Mouse (Mus musculus): ENCODE measurements at regions not wholly inside any gene's neighbourhood (a gene's known extent, or its start where the extent isn't known, plus 50 kb on each side); places are given as distances from the start of the nearest gene placed in this dataset.
A peak's percentile ranks its signal among the peaks of the same experiment; 100 is the strongest.

DNA sequence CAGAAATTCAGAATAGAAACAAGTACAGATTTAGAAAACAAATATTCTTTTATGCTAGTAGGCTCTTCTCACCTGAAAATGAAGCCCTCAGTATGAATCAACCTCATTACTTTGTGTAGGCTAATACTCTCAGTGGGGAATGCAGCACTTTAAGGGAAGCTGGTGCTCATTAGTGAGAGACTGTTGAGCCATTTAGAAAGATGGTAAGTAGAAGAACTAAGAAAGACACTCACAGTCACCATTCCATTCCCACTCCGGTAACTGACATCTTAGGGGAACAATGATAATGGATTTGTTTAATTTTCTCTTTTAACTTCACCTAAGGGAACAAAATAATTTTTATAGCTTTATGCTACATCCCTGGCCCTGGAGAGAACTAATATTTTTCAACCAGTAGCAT lies 648.0 kb upstream of the Nova1 start:
- DNase-seq = no peak

DNA sequence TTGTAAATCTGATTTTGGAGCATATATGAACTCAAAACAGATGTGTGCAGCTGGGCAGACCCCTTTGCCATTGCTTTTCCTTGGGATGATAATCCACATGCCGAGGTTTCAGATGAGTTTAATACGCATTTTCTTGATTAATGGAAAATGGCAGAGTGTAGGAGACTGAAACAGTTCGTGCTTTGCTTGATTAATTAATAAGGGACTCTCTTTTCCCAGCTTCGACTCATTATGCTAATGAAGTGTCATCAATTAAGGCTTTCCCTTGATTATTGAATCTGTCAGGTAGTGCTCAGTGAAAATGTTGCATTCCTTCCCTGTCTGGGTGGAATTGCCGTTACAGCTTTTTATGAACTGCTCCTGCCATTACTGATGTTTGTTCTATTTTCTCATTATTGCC lies 647.2 kb upstream of the Nova1 start:
- DNase-seq = no peak

DNA sequence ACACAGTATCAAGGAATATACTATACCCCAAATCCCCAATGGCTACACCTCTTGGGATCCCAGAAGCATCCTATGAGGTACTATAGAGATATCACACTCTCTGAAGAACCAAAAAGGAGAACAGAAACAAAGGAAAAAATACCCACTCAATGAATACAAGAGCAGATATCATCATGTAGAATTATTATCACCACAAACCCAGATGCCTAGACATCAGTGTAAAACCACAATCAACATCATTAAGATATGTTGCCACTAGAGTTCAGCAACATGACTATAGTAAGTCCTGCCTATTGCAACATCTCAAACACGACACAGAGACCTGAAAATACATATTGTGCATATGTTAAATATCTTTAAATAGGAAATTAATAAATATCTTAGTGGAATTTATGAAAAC lies 612.9 kb upstream of the Nova1 start:
- no peak for DNase-seq

DNA sequence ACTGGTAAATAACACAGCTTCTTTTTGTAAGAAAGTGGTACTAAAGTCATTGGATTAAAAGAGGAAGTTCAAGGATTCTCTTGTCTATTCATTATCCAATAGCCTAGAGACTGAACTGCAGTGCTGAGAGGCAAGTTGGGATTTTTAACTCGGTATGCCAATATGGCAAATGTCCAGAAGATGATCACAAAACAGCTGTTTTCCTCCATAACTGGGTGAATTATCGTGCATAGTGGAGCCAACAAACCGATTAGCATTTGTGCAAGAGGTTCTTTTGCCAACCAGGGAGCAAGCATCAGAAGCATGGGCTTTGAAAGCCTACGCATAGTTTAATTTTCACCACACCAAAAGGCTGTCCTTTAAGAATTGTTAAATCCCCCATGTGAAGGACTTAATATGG lies 593.5 kb upstream of the Nova1 start:
- no peak for DNase-seq

DNA sequence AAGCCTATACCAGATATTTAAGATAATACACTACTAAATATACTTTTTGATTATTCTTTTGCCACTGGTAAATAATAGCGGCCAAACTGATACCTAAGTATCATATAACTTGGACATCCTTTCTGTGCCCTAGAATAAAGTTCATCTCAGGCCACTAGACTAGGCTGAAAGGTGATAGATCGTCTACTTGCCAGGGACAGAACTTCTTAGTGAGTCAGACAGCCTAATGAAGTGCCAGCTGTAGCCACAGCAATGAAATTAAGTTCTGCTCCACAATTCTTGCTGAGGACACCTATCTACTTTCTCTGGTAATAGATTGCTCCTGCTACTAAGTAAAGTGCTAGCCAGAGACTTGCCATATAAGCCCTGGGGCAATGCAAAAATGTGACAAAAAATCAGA lies 587.8 kb upstream of the Nova1 start:
- no peak for DNase-seq

DNA sequence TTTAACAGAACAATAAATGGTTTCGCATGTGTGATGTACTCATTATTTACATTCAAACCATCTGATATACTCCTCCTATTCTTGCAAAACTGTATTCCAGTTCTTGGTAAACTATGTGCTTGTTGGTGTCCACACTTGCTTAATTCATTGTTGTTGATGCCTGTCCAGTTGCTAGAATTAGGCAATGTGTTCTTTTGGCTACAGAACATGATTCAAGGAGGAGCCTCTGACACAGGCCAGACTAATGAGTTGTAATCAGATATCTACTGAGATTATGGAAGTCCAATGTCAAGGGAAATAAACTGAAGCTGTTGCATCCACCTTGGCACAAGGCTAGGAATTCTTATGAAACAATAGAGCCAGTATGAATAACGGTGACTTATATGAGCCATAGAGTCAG lies 587.4 kb upstream of the Nova1 start:
- DNase-seq = no peak

DNA sequence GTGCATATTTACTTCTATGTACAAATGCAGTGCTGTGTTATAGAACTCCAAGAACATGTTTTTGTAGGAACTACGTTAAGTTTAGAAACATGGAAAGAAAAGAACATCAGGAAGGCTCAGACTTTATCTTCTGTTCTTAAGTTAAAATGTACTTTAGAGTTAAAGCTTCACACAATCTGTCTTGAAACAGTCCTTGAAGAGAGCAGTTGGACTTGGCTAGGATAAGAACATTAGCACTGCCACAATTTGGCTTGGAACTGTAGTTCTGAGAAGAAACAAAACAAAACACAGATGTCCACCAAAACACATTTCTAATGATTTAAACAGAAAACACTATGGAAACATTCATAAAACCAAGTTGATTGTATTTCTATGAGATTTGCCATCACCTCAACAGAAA lies 564.5 kb upstream of the Nova1 start:
- DNase-seq = no peak

DNA sequence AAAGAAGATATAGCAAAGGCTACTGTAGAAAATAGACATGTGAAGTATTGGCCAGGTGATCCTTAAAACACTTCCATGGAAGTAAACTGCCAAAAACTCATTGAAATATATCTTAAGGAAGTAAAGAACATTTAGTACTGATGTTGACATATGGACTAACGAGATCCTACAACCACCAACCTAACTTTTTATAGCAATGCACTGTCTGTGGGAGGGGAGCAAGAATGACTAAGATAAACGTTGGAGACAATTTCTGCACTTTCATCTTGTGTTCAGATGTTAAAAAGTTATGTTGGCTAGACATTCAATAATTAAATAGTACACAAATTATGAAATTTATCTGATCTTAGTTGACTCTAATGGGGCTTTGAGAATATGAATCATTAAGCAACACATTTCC lies 534.5 kb upstream of the Nova1 start:
- DNase-seq = no peak

DNA sequence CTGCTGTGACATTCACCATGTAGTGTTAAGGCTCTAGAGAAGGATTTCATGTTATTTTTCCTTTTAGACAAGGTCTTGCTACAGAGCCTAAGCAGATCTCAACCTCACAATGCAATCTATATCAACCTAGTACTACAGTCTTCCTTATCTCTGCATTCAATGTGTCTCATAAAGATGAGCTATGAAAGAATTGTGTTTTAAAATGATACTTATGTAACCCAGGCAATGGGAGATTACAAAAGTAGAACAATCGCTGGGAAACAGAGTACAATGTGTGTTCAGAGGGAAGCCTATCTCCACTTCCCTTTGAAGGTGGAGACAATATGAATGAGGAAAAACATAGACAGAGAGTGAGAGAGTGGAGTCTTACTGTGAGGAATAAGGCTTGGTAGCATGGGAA lies 532.5 kb upstream of the Nova1 start:
- DNase-seq = no peak

DNA sequence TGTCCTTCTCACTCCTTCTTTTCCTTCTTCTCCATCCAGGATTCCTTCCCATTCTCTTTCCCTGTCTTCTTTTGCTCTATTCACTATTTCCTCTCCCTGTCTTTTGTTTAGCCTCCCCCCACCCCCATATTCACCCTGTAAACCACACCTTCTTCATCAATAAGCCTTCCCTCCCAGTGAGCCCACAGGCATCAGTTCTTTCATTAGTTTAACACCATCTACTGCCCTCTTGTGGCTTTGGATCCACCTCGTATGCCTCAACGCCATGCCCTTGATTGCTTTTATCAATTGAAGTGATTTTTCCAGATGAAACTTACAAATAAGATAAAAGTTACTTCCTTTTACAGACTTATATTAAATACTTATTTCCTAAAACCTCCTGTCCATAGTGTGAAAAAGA lies 494.7 kb upstream of the Nova1 start:
- peak; percentile 3 for DNase-seq

DNA sequence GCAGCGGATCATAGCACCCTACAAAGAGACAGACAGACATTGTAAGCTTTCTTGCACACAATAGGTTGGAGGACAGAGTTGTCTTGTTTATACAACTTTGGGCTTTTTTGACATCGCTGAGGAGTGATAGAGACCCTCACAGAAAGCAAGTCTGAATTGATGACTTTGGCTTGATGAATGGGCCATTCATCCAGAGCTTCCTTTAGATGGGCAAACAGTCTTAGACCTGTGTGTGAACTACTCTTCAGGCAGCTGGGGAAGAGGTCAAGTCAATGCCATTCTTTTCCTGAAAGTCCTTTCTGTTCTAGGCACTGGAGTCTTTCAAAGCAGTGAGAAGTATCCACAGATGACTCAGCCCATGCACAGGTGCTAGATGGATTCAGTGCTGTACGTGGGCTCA lies 457.2 kb upstream of the Nova1 start:
- DNase-seq = no peak

DNA sequence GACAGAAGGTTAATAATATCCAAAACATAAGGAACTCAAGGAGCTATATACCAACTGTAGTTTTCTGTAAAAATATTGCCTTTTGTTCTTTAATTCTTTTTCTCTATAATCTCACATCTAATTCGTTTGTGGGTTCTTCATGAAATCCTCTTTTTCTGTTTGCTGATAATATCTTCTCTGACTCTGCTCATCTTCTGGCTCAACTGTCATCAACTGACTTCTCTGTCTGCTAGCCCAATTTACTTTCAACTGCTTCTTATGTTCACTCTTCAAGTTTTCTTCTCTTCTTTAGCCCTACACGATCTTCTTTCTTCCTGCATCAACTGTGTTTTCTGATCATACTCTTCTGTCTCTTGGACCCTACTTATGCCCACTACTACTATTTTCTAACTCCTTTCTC lies 453.6 kb upstream of the Nova1 start:
- DNase-seq = no peak

DNA sequence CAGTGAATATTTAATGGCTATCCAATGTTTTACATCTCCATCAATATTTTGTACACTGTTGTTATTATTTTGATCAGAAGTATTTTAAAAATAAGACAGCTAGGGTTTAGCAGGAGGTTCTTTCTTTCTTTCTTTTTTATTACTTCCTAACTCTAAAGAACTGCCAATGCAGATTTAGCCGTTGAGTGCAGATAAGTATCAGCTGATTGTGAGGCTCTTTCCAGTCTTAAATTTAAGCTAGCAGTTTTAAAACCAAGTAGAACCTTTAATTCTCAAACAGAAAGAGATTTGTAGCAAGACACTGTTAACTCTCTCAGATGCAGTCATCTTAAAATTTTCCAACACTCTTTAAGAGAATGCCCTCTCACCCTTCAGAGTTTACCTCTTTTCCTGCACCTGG lies 445.4 kb upstream of the Nova1 start:
- DNase-seq = no peak

DNA sequence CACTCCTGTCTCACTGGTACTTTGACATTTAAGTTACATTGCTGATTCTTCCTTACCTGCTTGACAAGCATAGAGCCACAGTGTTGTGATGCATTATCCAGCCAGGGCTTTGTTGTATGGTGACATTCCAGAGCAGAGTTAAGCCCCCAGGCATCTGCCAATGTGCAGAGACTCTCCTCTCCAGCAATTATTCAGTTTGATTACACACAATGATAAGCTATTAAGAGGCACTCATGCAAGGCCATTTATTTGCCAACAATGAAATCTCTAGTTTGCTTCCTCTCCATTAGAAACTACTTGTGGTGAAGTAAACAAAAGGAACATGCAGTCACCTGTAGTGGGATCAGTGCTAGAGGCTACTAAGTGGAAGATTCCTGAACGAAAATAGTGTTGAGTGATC lies 444.7 kb upstream of the Nova1 start:
- DNase-seq = no peak

DNA sequence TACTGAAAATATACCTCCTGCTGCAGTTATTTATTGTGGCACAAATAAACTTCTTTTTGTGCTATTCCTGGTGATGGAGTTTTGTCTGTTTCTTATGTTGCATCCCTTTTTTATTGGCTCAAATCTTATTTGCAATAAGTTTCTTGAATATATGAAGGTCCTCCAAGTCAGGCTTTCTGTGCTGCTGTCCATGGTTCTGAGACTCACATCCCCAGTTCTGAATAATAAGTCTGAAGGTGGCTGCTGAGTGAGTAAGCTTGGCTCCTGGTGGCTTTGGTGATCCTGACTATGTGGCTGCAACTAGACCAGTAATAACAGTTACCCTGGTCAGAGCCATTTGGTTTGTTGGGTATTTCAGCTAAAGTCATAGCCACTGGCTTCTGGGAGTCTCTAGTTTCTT lies 433.6 kb upstream of the Nova1 start:
- no peak for DNase-seq

DNA sequence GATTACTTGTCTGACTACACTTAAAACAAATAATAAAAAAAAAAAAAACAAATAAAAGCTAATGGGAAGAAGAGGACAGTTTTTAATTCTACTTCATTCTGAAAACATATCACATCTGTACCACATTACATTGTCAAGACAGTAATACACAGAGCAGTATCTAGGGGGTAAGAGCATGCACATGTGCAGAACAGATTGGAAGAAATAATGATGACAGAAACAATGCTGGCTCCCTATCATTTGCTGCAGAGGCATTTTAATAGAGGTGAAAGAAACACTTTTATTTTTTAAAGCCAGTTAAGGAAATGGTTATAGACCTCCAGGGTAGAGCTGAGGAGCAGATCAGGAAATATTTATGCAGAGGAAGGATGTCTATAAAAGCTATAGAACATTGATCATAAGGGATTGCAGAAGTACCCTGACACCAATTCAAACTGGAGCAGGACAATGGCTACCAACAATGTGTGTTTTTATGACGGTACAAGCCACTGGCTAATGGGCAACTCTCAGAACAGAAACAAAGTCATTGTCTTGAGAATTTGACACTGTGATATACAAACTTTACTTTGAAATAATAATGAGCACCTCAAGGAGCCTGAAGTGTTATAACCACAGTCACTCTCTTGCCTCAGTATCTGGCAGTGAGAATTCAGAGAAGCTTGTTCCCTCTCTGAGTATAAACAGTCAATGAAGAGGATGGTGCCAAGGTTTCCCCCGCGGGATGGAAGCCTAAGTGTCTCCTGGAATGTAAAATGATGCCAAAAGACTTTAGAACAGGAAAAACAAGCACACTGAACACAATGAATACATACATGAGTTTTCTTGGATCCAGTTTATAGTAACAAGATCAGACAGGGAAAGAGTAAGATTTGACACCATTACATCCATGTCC lies 425.1 kb upstream of the Nova1 start:
- DNase-seq = no peak

DNA sequence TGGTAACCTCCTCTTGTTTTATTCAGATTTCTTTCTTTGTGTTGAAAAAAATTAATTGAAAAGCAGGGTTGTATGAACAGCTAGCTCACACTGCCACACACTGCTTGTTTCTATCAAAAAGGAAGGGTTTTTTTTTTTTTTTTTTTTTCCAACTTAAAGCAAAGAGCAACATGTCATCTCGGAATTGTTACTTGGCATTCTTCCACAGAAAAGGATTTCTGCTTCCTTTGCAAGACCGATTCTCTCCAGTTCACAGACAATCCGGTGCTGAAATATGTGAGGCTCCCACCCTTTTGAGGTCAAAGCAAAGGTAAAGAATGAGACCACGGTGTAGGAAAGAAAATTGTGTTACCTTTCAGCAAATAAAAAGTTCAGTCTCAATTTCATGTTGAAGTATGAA lies 401.3 kb upstream of the Nova1 start:
- DNase-seq = no peak

DNA sequence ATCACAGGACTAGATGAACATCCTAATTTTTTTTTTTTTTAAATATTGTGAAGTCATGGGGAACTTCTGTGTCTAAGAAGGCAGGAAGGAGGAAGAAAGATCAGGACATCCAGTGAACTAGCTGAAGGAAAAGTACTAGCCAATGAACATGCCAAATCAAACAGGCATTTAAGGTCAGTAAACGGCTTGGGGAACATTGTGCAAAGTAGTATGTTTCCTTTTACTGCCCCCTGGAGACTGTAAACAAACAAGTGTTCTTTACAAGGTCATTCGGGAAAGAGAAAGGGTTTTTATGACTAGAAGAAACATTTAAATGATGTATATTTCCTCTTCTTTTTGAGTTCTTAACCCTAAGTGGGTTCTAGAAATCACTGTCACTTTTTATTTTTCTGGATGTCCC lies 400.6 kb upstream of the Nova1 start:
- DNase-seq = no peak

DNA sequence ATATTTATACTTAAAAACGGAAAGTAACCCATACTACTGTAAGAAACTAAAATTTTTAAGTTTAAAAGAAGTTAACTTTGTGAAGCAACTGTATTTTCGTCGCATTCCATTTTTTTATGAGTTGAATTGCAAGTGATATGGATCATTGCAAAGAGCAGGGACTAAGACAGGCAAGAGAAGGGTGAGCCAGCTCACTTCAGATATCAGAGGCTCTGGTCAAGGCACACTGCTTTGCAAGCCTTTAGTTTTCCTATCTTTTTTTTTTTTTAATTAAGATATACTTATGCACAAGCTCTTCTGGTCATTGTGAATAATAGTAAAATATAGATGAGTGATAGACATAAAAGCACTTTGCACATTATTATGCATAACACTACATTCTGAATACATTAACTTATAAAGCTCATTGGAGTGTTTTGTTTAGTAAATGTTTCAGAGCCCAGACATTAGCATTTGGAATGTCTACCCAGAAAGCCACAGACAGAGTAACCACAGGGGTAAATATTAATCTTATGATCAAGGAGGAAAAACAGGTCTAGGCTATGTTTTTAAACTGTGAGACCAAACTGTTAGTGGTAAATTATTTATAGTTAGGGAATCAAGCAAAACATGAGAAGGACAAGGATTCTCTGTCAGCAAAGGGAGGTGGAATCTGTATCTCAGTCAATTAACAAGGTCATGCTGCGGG lies 392.8 kb upstream of the Nova1 start:
- no peak for DNase-seq

DNA sequence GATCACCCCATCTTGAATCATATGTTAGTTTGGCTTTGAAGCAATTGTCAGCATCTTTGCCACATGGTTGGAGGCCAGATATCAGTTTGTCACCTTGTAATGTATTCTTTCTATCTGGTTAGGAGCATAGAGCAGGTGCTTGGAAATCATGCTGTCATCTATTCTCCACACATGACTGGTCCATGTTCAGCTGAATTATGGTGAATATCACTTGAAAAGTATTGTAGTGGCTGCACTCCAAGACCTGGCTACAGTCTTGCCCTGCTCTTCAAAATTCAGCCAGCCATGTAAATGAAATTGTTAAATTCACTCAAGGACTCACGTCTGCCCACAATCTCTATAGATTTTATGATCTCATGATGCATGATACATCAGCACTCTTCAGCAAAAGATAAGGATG lies 384.2 kb upstream of the Nova1 start:
- DNase-seq = no peak

DNA sequence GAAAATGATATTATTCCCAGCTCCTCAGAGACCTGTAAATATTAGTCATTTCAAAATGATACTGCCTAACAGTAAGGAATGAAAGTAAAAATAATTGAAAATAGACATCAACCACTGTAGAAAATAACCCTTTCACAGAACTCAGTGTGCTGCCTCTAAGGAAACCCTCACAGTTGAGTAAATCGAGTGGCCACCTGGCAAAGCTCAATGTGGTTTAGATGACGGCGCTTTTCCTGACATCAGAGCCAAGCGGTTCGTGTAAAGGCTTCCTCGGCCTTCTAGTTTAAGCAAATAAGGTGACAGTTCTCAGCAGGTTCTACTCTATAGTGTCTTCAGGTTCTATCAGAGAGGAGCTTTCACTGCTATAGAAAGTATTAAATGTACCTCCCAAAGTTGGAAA lies 379.9 kb upstream of the Nova1 start:
- DNase-seq = no peak

DNA sequence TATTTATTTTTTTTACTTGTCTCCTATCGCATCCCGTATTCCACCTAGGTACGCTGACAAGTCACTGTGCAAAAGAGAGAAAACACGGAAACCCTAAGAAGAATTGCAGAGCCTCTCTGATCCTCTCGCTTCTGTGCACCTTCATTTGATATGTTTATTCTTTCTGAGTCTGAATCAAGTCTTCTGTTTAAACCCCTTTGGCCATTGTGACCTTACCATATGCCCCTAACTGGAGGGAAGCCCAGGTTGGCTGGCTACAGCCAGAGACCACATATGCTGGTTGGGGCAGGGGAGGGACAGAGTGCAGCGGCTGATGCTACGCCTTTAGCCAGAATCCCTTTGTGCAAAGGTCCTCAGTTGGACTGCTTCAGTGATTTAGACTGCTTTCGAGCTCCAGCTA lies 346.0 kb upstream of the Nova1 start:
- peak; percentile 87 for DNase-seq

DNA sequence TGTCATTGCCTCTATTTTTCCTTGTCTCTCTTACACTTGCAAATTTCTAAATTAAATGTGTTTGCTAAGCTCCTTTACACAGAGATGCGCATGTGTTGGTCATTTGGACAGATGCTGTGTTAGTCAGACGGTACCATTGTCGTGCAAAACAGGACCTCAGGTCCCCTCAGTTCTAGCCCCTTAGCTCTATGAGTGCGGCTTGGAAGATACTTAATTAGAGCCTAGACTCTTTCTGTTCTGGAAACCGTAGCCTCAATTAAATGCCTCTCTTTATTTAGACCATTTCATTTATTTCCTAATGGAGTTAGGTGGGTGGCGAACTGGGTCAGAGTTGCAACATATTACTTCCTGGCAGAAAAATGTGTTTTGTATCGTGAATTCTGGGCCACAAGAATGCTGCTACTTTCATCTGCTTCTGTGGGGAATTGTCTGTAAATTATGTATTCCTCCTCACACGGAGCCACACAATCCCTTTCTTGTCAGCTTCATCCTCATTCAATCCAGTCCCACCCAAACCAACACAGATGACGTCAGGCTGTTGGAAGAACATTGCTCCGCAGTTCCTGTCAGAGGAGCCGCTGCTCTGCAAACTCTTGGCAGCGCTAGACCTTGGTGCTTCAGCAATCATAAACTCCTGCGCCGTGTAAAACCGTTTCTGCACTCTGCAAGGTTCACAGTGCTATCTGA lies 345.4 kb upstream of the Nova1 start:
- DNase-seq = peak; percentile 86

DNA sequence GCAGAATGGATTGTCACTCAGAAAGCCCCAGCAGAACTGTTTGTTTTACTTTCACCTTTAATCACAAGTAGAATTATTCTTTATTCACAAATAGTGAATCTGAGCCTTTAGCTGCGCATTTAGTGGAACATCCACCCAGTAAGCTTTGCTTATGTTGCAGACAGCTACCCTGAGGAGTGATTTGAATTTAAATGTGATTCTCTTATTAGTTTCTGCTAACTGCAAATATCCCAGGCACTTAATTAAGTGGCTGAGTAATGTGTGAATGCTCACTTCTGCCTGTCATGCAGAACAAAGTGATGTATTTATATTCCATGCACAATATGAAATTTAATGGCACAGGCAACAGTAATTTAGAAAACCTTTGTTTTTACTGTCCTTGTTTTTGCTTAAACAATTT lies 344.4 kb upstream of the Nova1 start:
- no peak for DNase-seq
